Mouse (Mus musculus): ENCODE measurements around the gene Plppr3. TPM values are rescaled to one million over a fixed set of nuclear protein-coding genes. Genes with fewer than 3 reads are reported as not detected.

The Plppr3 gene
- total RNA-seq, 1 experiment = 3.7 TPM

DNA sequence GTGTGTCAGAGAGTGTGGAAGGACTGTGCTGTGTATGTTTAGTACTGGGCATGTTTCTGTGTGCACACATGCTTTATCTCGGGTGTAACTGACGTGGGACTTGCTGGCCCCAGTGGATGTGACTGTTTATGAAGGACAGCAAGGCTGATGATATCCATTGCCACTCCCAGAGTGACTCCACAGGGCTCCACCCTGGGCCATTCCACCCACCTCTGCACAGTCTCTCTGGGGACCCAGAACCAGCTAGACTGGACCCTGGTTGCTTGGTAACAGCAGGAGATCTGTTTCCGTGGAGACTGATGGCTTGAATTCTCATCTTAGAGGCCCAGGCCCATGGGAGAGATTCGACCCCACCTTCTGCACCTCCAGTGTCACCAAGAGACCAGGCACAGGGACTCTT is 56.2 kb downstream of the Plppr3 start:
- H3K9ac ChIP-seq (ENCODE audit: insufficient read depth, low read depth, low read length, poor library complexity, severe bottlenecking) = no peak overlapping the region
- H3K27ac ChIP-seq (ENCODE audit: insufficient read depth, low read depth, low read length, poor library complexity, severe bottlenecking) = no peak overlapping the region
- in situ Hi-C loops (cut with MboI; ENCODE audit: low sequenced_read_pairs in 2 of 2, unreplicated experiment in 2 of 2) = no loop called here
- H3K9me3 ChIP-seq (ENCODE audit: control insufficient read depth, insufficient read depth, low read depth, low read length) = no peaks in the 10 kb centered on the region
- no peak for TF ChIP-seq ZC3H11A (IDR thresholded peaks at IDR 0.05; ENCODE audit: borderline replicate concordance, low read depth, low read length)
- TF ChIP-seq HCFC1 (IDR thresholded peaks at IDR 0.05; ENCODE audit: borderline replicate concordance, insufficient read depth, low read length) = no peak
- no peak for TF ChIP-seq CHD2 (IDR thresholded peaks at IDR 0.05; ENCODE audit: low read depth, low read length)
- TF ChIP-seq ZNF384 (IDR thresholded peaks at IDR 0.05; ENCODE audit: low read depth, low read length) = no peak
- no peak for TF ChIP-seq MAFK (IDR thresholded peaks at IDR 0.05; ENCODE audit: insufficient read depth, low read depth, low read length)
- peaks cover 4 to 22% of the 10 kb centered on the region in 2 experiments; a peak in 3 of 4 replicates for H3K4me1 ChIP-seq (ENCODE audit: control insufficient read depth in 2 of 2, insufficient read depth in 2 of 2, low read length in 2 of 2, poor library complexity in 1 of 2)
- no peak for DNase-seq (ENCODE audit: low read depth, low spot score)
- H3K4me3 ChIP-seq (ENCODE audit: insufficient read depth in 1 of 2, low read depth in 1 of 2, low read length in 2 of 2, poor library complexity in 1 of 2, severe bottlenecking in 1 of 2) = no peak overlapping the region
- H3K36me3 ChIP-seq (ENCODE audit: control insufficient read depth, insufficient read depth, low read length, poor library complexity, severe bottlenecking) = no peaks in the 10 kb centered on the region

DNA sequence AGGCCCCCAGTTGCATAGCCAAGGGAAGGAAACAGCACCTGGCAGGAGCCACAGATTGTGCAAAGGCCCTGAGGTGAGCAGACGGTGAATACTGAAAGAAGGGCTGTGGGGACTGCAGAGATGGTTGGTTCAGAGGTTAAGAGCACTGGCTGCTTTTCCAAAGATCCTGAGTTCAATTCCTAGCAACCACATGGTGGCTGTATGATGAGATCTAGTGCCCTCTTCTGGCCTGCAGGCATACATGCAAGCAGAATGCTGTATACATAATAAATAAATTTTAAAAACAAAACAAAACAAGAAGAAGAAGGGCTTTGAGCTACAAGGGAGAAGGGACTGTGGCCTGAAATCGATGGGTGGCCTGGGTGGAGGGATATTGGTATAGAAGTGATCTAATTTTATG is 57.3 kb downstream of the Plppr3 start:
- no peaks in the 10 kb centered on the region for H3K36me3 ChIP-seq (ENCODE audit: control insufficient read depth, insufficient read depth, low read length, poor library complexity, severe bottlenecking)
- H3K4me3 ChIP-seq (ENCODE audit: insufficient read depth in 1 of 2, low read depth in 1 of 2, low read length in 2 of 2, poor library complexity in 1 of 2, severe bottlenecking in 1 of 2) = no peak overlapping the region
- no peak overlapping the region for H3K27ac ChIP-seq (ENCODE audit: insufficient read depth, low read depth, low read length, poor library complexity, severe bottlenecking)
- H3K9me3 ChIP-seq (ENCODE audit: control insufficient read depth, insufficient read depth, low read depth, low read length) = no peaks in the 10 kb centered on the region
- peaks cover 2 to 13% of the 10 kb centered on the region in 2 experiments; a peak in 3 of 4 replicates for H3K4me1 ChIP-seq (ENCODE audit: control insufficient read depth in 2 of 2, insufficient read depth in 2 of 2, low read length in 2 of 2, poor library complexity in 1 of 2)
- no peak overlapping the region for H3K9ac ChIP-seq (ENCODE audit: insufficient read depth, low read depth, low read length, poor library complexity, severe bottlenecking)
- in situ Hi-C loops (cut with MboI; ENCODE audit: low sequenced_read_pairs in 2 of 2, unreplicated experiment in 2 of 2) = no loop called here
- no peak for DNase-seq (ENCODE audit: low read depth, low spot score)
- TF ChIP-seq ZNF384 (IDR thresholded peaks at IDR 0.05; ENCODE audit: low read depth, low read length) (no peak), ZC3H11A (IDR thresholded peaks at IDR 0.05; ENCODE audit: borderline replicate concordance, low read depth, low read length) (no peak)

DNA sequence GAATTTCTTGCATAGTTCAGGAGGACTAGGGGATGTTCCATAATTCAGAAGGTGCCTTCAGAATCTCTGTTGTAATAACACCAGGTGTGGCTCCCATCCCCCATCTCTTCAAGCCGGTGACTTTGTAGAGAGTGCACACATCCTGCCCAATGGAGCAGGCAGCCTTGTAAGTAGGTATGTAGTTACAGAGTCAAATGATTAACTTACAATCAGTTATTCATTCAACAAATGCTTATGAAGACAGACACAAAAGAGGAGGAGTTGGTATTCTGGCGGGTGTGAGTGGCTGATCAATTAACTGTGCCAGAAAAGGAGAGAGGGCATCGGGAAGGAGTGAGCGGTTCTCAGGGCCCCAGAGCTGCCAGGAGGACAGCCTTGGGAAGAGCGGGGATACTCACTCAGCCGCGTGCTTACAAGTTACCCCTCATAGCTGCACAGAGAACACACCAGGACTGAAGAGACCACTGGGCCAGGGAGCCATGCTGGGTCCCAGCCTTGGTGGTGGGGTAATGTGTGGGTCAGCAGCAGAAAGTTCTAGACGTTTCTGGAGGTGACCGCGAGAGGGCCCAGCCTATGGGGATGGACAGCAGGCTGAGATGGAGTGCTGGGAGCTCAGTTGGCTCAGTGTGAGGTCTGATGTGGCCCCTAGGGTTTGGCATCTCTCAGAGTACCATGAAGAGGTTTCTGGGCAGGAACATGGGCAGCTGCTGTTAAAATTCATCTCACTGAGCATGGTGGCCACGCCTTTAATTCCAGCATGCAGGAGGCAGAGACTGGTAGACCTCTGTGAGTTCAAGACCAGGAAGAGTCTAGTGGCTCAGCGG is 58.6 kb downstream of the Plppr3 start:
- peaks cover 0 to 11% of the 10 kb centered on the region in 2 experiments; a peak in 2 of 4 replicates for H3K4me1 ChIP-seq (ENCODE audit: control insufficient read depth in 2 of 2, insufficient read depth in 2 of 2, low read length in 2 of 2, poor library complexity in 1 of 2)
- H3K36me3 ChIP-seq (ENCODE audit: control insufficient read depth, insufficient read depth, low read length, poor library complexity, severe bottlenecking) = no peaks in the 10 kb centered on the region
- no peaks in the 10 kb centered on the region for H3K9me3 ChIP-seq (ENCODE audit: control insufficient read depth, insufficient read depth, low read depth, low read length)
- TF ChIP-seq MAFK (IDR thresholded peaks at IDR 0.05; ENCODE audit: insufficient read depth, low read depth, low read length) (no peak), HCFC1 (IDR thresholded peaks at IDR 0.05; ENCODE audit: borderline replicate concordance, insufficient read depth, low read length) (no peak), ZC3H11A (IDR thresholded peaks at IDR 0.05; ENCODE audit: borderline replicate concordance, low read depth, low read length) (no peak), CHD2 (IDR thresholded peaks at IDR 0.05; ENCODE audit: low read depth, low read length) (no peak), ZNF384 (IDR thresholded peaks at IDR 0.05; ENCODE audit: low read depth, low read length) (no peak)
- DNase-seq (ENCODE audit: low read depth, low spot score) = no peak
- H3K27ac ChIP-seq (ENCODE audit: insufficient read depth, low read depth, low read length, poor library complexity, severe bottlenecking) = no peak overlapping the region
- in situ Hi-C loops (cut with MboI; ENCODE audit: low sequenced_read_pairs in 2 of 2, unreplicated experiment in 2 of 2) = no loop called here
- H3K4me3 ChIP-seq (ENCODE audit: insufficient read depth in 1 of 2, low read depth in 1 of 2, low read length in 2 of 2, poor library complexity in 1 of 2, severe bottlenecking in 1 of 2) = no peak overlapping the region
- H3K9ac ChIP-seq (ENCODE audit: insufficient read depth, low read depth, low read length, poor library complexity, severe bottlenecking) = no peak overlapping the region

DNA sequence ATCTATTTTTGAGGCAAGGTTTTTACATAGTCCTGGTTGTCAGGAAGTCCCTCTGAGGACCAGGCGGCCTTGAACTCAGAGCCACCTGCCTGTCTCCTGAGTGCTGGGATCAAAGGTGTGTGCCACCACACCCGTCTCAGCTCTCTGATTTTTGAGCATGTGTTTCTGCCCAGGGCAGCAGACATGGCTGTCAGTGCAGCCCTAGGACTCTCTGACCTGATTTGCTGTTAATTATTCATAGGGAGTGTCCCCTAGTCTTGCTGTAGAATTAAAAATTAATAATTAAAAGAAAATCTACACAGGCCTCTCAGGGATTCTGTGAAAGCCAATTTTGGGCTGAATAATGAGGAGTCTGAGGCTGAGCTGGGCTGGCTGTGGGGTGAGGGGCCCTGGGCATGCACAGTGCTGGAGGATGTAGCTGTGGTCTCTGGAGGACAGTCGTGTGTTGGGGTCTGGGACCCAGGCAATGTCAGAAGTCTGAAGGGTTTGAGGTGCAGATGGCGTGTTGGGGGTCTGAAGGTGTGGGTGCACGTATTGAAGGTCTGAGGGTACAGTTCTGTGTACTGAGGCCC is 60.1 kb downstream of the Plppr3 start:
- Histone ChIP-seq H3K4me3 (ENCODE audit: insufficient read depth in 1 of 2, low read depth in 1 of 2, low read length in 2 of 2, poor library complexity in 1 of 2, severe bottlenecking in 1 of 2) (no peak overlapping the region), H3K36me3 (ENCODE audit: control insufficient read depth, insufficient read depth, low read length, poor library complexity, severe bottlenecking) (no peaks in the 10 kb centered on the region), H3K9me3 (ENCODE audit: control insufficient read depth, insufficient read depth, low read depth, low read length) (no peaks in the 10 kb centered on the region), H3K27ac (ENCODE audit: insufficient read depth, low read depth, low read length, poor library complexity, severe bottlenecking) (no peak overlapping the region), H3K4me1 (ENCODE audit: control insufficient read depth in 2 of 2, insufficient read depth in 2 of 2, low read length in 2 of 2, poor library complexity in 1 of 2) (peaks cover 0 to under 1% of the 10 kb centered on the region in 2 experiments; a peak in 1 of 4 replicates), H3K9ac (ENCODE audit: insufficient read depth, low read depth, low read length, poor library complexity, severe bottlenecking) (no peak overlapping the region)
- no peak for DNase-seq (ENCODE audit: low read depth, low spot score)
- in situ Hi-C loops (cut with MboI; ENCODE audit: low sequenced_read_pairs in 2 of 2, unreplicated experiment in 2 of 2) = no loop called here
- TF ChIP-seq MAFK (IDR thresholded peaks at IDR 0.05; ENCODE audit: insufficient read depth, low read depth, low read length) = no peak
- TF ChIP-seq CHD2 (IDR thresholded peaks at IDR 0.05; ENCODE audit: low read depth, low read length) = no peak
- no peak for TF ChIP-seq ZC3H11A (IDR thresholded peaks at IDR 0.05; ENCODE audit: borderline replicate concordance, low read depth, low read length)
- no peak for TF ChIP-seq ZNF384 (IDR thresholded peaks at IDR 0.05; ENCODE audit: low read depth, low read length)
- no peak for TF ChIP-seq HCFC1 (IDR thresholded peaks at IDR 0.05; ENCODE audit: borderline replicate concordance, insufficient read depth, low read length)
